Mouse (Mus musculus) gastrocnemius, adult 18-20 months (tissue): ENCODE measurements around the gene Rpa1. TPM values are rescaled to one million over a fixed set of nuclear protein-coding genes. Genes with fewer than 3 reads are reported as not detected.
"Not testable (repeated sequence)": the region's sequence is repeated elsewhere in the genome, so short reads cannot be mapped to it uniquely, and the experiment has no call there.

Experiments used
- DNase-seq: peaks from one replicate; pipeline ENCODE4 v3.0.0; 2021; ENCODE audit warnings: low spot score
- total RNA-seq, 2 experiments: library from RNA; stranded (reverse); gene quantifications; 2 replicates each; pipeline ENCODE4 v1.2.3; 2021

The Rpa1 gene
- total RNA-seq, 2 experiments from 2014 or later: 62.8 to 73.1 TPM

DNA sequence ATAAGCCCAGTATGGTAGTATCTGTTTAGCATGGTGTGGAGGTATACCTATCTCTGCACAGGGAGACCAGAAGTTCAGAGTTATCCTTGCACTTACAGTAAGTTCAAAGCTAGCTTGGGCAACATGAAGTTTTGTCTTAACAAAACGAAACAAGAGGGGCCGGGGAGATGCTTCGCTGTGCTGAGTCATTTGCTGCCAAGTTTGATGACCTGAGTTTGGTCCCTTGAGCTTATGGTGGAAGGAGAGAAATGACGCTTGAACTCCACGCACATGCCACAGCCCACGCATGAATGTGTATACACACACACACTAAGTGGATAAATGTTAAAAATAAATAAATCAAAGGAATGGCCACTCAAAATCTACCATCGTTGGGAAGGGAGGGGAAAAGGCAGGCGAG, 59.6 kb downstream of the Rpa1 start:
- DNase-seq: no peak

DNA sequence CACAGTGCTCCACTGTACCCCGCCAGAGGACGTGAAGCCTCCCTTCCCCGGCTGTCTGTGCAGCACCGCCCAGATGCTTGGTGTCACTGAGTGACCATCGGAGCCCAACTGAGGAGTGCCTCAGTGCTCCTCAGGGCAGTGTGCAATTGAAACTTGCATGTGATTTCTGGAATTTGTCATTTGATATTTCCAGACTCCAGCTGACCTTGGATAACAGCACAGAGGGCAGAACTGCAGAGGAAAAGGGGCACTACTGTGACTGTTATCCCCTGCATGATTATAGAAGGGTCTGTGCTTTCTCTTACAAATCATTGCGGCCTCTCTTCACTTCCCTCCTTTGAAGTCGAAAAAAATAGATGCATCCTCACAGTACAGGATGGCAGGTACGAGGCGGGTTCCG, 60.2 kb downstream of the Rpa1 start:
- DNase-seq: no peak

DNA sequence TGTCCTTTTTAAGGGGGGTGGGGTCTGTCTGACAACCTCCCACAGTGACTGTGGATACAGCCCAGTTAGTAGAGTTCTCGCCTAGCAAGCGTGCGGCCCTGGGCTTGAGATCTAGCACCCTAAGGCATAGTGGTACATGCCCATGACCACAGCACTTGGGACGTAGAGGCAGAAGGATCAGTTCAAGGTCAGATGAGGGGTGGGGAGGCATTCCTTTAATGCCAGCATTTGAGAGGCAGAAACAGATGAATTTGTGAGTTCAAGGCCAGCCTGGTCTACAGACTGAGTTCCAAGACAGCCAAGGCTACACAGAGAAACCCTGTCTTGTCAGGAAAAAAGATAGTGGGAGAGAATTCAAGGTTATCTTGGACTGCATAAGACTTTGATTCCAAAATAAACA, 61.3 kb downstream of the Rpa1 start:
- DNase-seq: no peak

DNA sequence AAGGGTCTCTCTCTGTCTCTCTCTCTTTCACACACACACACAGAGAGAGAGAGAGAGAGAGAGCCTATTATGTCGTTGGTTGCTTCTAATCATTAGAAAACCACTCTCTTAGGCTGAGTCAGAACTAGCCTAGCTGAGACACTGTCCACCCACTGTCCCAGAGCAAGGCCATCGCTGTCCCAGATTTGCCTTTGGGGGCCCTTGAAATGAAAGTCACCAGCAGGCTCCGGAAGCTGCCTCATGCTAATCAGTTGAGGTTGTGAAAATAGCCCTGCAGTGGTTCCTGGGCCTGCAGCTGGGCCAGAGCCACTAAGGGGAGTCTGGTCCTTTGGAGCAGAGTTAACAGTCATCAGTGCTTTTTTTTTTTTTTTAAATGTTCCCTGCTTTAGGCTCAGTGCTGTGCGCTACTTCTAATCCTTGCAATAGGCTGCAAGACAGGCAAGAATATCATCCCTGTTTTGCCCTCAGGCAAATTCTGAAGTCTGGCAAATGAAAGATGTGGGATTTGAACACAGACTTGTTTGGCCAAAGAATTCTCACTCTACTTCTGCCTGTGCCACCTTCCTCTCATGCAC, 62.1 kb downstream of the Rpa1 start:
- DNase-seq: no peak

DNA sequence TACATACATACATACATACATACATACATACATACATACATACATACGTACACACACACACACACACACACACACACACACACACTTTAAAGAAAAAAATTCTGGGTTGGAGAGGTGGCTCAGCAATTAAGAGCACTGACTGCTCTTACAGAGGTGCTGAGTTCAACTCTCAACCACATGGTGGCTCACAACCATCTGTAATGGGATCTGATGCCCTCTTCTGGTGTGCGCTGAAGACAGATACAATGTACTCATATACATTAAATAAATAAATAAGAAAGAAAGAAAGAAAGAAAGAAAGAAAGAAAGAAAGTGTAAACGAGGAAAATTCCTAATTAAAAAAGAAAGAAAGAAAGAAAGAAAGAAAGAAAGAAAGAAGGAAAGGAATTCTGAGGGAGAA, 64.3 kb downstream of the Rpa1 start:
- DNase-seq: not testable (repeated sequence)

DNA sequence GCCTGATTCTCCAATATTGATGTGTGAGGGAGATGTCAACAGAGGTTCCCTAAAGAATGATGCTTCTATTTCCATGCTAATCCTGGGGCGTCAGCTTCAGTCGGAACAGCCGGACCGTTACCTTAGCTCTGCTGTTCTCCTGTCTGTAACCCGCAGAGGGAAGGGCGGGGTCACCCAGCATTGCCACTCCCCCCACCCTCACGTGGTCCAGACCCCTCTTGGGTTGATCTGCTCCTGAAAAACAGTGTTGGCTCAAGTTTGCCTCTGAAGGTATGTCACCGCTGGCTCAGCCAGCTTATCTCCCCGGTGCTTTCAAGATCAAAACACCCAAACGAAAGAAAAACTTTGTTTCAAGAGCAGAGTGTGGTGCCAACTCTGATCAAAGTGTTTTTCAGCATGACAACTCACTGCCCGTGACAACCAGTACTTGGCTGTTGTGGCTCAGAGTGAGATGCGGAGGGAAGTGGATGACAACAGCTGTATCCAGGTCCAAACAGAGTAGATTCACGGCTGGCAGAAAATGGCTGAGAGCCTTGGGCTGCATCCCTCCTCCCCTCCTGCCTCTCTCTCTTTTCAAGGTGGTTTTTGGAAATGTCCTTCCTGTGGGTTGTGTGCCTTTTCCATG, 65.5 kb downstream of the Rpa1 start:
- DNase-seq: no peak

DNA sequence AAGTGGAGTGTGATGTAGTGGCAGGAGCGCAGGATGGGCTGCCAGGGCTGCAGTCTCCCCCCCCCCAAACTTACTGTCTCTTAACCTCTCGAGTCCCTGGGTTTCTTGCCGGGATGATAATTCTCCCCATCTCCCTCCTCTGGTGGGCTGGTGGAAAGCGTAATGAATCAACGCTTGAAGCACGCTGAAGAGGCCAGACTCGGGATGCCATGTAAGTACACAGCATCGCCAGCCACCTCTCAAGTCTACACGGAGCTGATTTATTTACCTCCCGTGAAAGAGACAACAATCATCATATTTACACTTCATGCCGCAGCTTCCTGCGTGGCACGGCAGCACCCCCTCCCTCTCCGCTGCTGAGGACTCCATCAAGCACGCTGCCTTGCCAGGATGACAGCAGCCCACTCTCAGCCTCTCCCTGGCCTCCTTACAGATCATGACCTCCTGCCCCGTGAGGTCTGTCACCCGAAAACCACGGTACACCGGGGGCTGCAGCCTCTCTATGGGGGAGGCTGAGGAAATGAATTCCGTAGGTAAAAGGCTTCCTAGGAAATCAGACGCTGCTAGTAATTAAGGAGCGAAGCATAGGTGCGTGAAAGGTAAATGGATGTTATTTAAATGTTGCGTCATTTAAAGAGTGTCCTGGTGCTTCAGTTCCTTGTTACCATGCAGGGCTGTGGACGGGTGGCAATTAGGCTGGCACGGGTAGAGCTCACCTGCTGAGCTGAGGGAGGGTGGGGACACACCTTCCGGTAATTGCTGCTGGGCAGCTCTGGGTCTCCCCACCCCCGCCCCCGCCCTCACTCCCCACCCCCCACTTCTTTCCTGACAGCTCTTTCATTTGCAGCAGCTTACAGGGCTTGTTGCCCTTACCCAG, 66.5 kb downstream of the Rpa1 start:
- no peak for DNase-seq

DNA sequence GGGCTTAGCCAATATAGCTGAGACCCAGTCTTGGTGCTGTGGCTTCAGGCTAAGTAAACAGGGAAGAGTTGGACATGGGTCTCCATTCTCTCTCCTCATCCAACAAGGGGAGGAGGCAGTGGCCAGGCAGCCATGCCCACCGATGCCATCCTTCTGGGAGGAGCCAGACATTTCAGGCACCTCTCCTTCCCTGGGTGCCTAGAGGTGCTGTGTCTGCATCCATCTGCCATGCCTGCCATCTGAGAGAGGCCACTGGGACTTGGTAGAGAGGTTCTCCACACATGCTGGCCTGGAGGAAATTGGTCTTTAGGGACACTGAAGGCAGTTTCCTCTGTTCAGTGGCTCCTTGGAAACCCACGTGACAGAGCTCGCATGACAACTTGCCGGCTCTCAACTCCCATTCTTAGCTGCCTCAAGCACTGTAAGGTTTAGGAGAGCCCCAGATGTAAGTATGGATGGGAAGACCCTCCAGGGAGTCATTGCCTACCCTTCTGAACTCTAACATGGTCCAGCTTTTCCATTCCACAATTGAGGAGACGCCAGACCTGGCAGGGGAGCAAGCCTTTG, 67.6 kb downstream of the Rpa1 start:
- DNase-seq: no peak

DNA sequence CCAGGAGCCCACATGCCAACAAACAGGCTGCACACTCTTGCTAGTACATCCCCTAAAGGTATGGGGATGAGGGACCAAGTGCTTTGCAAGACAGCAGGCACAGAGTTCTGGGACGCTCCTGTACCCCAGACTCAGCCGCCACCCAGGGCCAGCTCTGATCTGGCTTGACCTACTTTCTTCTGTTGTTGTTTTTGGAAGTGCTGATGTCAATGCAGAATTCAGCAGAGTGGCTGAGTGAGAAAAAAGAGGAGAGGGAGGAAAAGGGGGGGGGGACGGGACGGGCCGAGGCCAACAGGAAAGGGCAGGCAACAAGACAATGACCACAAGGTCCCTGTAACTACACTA, 68.1 kb downstream of the Rpa1 start:
- no peak for DNase-seq

DNA sequence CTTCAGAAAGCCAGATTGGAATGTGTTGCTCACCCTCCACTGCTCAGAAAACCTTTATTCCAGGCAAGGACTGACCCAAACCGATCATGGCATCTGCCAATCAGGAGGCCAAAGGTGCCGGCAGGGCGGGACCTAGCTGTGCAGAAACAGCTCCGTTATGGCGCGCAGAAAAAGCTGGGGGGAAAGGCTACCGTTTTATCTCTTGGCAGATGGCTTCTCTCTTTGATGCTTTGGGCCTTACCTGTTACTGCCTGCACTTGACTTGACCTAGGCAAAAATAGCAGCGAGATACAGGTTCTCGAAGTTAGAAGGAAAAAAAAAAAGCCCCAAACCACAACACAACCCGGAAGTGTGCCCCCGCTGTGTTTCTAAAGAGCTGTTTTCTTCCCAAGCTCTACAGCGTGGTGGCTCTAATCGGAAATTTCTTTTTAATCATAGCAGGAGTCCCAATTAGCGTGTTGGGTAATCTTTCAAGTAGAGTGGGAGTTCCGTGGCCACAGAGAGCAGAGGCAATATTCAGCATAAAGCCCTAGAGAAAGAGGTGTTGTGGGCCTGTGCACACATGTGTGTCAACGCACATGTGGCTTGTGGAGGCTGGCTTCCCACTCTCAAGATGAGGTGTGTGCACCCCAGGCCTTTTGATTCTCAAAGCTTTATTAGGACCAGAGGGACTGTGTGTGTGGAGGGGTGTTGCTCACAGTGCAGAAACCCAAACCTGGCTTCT, 68.6 kb downstream of the Rpa1 start:
- DNase-seq: no peak

DNA sequence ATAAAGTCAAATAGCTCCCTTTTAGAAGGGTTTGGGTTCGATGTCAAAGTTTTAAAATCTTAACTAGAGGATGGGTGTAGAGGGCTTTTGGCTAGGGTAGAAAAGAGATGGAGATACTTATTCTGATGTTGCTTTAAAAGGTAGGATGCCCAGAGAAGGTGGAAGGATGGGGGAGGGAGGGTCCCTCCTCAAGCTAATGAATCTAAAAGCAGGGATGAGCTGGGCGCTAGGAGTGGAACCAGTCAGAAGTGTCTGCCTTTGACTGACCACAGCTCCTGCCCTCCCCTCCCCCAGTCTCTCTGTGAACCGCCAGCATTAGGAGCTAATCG, 69.1 kb downstream of the Rpa1 start:
- no peak for DNase-seq

DNA sequence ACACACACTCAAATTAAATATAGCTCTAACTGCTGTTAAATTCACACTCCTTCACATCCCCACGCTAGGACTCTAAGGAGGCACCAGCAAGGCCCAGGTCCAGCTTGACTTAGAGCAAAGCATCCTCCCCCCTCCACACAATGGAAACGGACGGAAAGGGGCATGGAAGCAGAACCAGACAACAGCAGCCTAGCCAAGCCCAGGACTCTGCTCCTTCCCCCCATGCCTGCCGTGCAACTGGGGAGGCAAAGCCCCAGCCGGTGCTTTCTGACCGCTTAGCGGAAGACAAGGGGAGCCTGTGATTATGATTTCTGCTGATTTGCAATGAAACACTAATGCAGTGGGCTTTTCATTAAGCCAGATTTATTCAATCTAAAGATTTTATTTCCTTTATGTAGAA, 70.0 kb downstream of the Rpa1 start:
- no peak for DNase-seq

DNA sequence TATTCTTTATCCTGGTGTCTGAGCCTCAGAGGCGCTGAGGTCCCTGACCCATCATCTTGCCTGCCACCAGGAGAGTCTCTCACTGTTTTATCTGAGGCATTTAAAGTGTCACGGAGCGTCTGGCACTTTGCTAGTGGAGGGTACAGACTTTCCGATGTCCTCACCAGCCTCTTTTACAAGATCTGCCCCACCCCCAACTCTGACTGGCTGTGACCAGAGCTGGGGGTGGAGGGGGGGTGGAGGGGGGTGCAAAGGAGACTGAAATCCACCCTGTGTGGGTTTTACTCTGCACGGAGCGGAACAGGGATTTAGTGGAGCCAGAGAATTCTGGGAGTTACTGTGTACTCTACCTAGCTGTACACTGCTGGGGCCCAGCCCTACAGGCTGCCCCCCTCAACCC, 73.1 kb downstream of the Rpa1 start:
- DNase-seq: no peak

DNA sequence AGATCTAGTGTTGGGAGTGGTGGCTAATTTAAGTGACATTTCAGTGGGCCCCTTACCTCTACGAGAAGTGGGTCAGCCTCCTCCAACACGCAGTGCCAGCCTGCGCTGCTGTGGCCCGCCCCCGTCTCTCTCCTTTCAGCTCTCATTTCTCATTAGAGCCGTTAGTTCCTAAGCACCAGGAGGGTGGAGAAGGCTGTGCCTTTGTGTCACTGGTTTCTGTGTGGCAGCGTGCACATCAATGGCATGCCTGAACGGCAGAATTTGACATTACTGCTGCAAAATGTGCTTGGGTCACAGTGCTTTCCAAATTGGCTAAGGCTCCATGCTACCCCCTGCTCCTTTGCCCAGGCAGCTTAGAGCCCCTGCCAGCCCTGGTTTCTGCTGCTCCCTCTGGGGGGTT, 74.7 kb downstream of the Rpa1 start:
- no peak for DNase-seq

DNA sequence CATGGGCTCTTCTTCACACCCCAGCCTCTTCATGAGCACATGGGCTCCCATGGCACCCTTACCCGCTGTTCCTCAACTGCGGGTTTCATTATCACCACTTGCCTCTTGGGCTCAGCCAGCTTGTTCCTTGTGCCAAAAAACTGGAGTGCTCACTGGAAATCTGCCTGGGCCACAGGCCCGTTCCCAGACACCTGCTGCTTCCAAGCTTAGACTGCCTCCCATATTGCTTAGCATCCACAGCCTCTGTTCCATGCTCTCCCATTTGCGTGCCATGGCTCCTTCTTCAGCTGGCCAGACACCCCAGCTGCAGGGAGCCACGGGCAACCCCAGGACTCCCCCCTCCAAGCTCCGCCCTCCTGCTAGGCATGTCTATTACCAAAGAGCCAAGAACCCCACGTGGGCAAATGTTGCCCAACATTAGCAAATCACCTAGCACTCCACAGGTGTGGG, 77.1 kb downstream of the Rpa1 start:
- DNase-seq: peak; percentile 60

DNA sequence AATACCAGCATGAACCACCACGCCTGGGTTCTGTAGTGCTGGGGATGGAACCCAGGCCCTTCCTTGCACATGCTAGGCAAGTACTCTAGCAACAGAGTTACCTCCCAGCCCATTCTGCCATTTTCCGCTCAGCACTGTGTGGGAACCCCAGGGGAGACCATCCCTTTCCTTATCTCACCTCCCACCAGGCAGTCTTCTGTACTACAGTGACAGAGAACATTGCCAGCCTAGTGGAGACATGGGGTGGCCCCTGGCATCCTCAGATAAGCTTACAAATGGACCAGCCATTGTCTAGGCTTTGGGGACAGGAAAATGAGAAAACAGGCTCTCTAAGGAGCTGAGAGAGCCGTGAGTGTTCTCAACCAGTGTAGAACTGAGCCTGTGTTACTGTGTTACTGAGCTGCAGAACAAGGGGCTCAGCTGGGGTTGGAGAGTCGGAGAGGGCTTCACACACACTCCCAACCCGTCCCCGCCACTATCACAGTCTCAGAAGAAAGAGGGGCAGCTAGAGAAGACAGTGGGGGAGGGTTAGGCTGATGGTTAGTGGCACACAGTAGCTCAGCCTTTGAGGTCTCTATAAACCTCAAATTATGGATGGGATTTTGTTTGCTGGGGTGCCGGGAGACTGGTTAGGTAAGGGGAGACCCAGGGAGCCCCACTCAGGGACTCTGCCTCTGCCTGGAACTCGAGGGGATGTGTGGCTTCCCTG, 77.7 kb downstream of the Rpa1 start:
- no peak for DNase-seq

DNA sequence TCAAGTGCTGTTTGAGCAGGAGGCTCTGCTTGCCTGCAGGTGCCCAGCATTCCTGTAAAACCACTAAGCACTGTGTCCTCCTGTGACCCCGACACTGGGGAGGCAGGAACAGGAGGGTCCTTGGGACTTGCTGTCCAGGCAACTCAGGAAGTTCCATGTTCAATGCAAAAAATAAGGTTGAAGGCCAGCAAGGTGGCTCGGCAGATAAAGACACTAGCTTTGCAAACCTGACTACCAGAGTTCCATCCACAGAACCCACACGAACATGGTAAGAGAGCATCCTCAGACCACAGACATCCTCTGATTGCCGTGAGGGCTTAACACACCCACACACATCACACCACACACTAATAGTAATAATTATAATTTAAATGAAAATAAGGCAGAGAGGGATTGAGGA, 78.9 kb downstream of the Rpa1 start:
- no peak for DNase-seq

DNA sequence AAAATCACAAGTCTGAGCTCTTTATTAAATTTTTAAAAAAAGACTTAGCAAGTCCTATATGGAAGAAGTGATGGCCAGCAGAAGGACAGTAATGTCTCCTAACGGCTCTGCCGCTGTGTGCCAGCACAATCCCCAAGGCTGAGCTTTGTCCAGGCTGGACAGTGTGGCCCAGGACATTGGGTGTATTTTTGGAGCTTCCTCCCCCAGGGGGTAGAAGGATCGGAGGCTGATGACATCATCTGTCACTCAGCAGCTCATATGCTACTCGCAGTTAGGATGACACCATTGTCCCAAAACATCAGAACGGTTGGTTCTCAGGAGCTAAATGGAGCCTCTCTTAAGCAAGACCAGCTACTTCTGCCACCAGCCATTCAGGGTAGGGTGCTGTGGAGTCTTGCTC, 79.6 kb downstream of the Rpa1 start:
- DNase-seq: peak; percentile 60

DNA sequence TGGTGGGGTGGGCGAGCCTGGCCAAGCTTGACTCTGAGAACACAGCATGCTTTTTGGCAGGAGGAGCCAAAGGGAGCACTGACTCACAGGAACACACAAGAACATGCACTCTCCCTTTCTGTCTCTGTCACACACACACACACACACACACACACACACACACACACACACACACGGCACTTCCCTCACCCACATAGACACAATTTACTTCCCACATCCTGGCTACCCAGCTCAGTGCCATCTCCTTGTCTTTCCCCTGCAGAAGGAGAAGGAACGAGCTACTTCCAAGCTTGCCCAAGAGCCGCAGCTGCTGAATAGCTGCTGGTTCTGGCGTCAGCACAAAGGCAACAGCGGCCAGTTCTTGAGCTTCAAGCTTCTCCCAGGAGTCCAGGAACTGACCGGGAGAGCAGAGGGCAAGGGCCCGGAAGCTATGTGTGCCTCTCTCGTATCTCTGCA, 80.3 kb downstream of the Rpa1 start:
- DNase-seq: peak; percentile 66

DNA sequence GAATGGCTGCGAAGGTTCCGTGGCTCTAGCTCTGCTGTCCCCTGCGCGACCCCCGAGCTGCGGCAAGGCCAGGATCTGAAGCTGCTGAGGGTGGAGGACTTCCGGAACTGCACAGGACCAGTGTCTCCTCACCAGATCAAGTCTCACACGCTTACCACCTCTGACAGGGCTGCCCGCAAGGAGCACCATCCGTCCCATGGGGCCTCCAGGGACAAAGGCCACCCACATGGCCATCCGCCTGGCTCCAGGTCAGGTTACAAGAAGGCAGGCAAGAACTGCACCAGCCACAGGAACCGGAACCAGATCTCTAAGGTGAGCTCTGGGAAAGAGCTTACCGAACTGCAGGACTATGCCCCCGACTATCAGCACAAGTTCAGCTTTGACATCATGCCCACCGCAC, 82.6 kb downstream of the Rpa1 start:
- DNase-seq: no peak

DNA sequence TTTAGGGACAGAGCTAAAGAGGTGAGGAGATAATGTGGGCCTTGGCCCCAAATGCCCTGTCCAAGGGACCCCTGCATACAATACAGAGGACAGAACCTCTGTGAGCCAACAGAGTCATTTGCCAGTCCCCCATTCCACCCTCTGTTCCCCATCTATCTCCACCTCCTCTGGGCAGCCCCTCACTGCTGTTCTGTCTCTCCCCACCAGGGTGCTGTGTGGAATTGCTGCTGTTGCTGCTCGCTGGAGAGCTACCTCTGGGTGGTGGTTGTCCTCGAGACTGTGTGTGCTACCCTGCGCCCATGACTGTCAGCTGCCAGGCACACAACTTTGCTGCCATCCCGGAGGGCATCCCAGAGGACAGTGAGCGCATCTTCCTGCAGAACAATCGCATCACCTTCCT, 83.6 kb downstream of the Rpa1 start:
- no peak for DNase-seq
